7 mouse cellular contexts compared by ENCODE assay signal in the genomic region with DNA sequence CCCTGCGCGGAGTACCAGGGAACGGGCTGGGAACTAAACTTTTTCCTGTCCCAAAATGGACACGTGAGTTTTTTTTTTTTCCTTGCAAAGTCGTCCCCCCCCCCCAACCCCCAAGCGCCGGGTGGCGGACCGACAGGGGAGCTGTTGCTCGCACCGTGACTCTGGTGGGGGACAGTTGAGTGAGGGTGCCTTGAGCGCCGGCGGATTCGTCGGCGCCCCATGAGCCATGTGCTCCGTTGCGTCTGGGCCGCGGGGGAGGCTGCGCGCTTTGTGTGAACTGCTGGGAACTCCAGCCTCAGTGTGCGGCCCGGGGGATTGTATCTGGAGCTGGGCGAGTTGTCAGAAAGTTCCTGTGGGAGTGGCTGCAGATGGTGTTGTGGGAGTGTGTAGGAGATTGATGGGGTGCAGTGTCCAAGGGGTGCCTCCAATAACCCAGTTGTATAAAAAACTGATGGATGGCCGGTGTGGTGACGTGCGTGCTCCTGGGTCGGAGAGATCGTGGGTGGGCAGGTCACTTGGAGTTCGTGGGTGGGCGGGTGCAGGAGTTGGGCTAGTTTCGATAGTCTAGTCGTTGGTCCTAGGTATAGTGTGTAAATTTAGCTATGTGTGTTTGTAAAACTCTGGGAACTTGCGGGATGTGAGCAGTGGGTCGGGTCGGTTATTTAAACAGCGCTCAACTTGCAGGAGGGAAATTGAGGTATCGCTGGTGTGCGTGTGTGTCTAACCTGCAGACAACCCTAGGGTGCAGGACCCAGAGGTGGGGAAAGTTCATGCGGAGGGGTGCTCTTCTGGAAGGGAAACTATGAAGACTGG. TPM values are rescaled to one million over a fixed set of nuclear protein-coding genes. Genes with fewer than 3 reads are reported as not detected.
DNase-seq lines count a peak whose midpoint lies in the region; ATAC-seq and TF ChIP-seq lines count a peak whose summit lies in the region.

No protein-coding gene starts in this region.

- peaks cover 4% of the 10 kb centered on the region; the same call in 1 of the 2 replicates for H3K4me1 ChIP-seq in intestine, postnatal 0 days (replicated peaks; ENCODE audit: control insufficient read depth, insufficient read depth, low read length)
- peaks cover 63% of the 10 kb centered on the region for H3K4me1 ChIP-seq in limb, embryonic 15.5 days
- peaks cover 57% of the 10 kb centered on the region for H3K4me1 ChIP-seq in midbrain, embryonic 15.5 days

- H3K27ac ChIP-seq in intestine, postnatal 0 days (ENCODE audit: low read depth, low read length) = peak overlapping the region; percentile 83
- H3K27ac ChIP-seq in limb, embryonic 15.5 days = peak overlapping the region; percentile 96
- peak overlapping the region; percentile 65 for H3K27ac ChIP-seq in midbrain, embryonic 15.5 days

- peak; percentile 82 for DNase-seq in Muller cell, postnatal 12 days (ENCODE audit: inconsistent ontology term)
- DNase-seq in c-Kit-positive CD71-positive TER-119-positive erythroid progenitor cells, embryonic 14.5 days (ENCODE audit: low spot score) = peak; percentile 54
- DNase-seq in gastrocnemius, postnatal 4 days (ENCODE audit: low spot score in 2 of 2) = peak; percentile 47 to 68
- DNase-seq in spleen, postnatal 36 days (ENCODE audit: low spot score in 2 of 2) = peak; percentile 33 to 43

- H3K9me3 ChIP-seq in intestine, postnatal 0 days (ENCODE audit: control insufficient read depth) = no peaks in the 10 kb centered on the region
- H3K9me3 ChIP-seq in limb, embryonic 15.5 days = no peaks in the 10 kb centered on the region
- no peaks in the 10 kb centered on the region for H3K9me3 ChIP-seq in midbrain, embryonic 15.5 days

- peak; percentile 25; the same call in 1 of the 2 replicates for TF ChIP-seq CTCF in intestine, postnatal 0 days (IDR thresholded peaks at IDR 0.05; ENCODE audit: low read depth)

- WGBS in intestine, postnatal 0 days = under 1% methylated on average over 41 of the region's 42 CpGs
- WGBS in limb, embryonic 15.5 days = under 1% methylated on average over 42 of the region's 42 CpGs
- WGBS in midbrain, embryonic 15.5 days = under 1% methylated on average over 42 of the region's 42 CpGs

- peak overlapping the region; percentile 65 for H3K9ac ChIP-seq in intestine, postnatal 0 days (ENCODE audit: low read depth, low read length)
- H3K9ac ChIP-seq in limb, embryonic 15.5 days = peak overlapping the region; percentile 85
- H3K9ac ChIP-seq in midbrain, embryonic 15.5 days = peak overlapping the region; percentile 47; the same call in 1 of the 2 replicates

- peak; percentile 33; the same call in 1 of the 2 replicates for ATAC-seq in intestine, postnatal 0 days
- no peak; the same call in 1 of the 2 replicates for ATAC-seq in limb, embryonic 15.5 days (ENCODE audit: insufficient number of reproducible peaks, low FRiP score, low TSS enrichment, low read depth)
- ATAC-seq in midbrain, embryonic 15.5 days (replicated peaks) = 0 out of 2 replicates have a peak, but pooled peaks have one; percentile 2

- H3K36me3 ChIP-seq in intestine, postnatal 0 days (ENCODE audit: control insufficient read depth, insufficient read depth) = no peaks in the 10 kb centered on the region; the same call in 1 of the 2 replicates
- H3K36me3 ChIP-seq in limb, embryonic 15.5 days = peaks cover 15% of the 10 kb centered on the region
- no peaks in the 10 kb centered on the region for H3K36me3 ChIP-seq in midbrain, embryonic 15.5 days (replicated peaks)

- peak overlapping the region; percentile 98 for H3K4me2 ChIP-seq in intestine, postnatal 0 days (replicated peaks; ENCODE audit: low read depth)
- peak overlapping the region; percentile 79 for H3K4me2 ChIP-seq in limb, embryonic 15.5 days
- peak overlapping the region; percentile 100 for H3K4me2 ChIP-seq in midbrain, embryonic 15.5 days

- H3K27me3 ChIP-seq in intestine, postnatal 0 days (replicated peaks; ENCODE audit: control insufficient read depth, insufficient read depth, low read length) = no peaks in the 10 kb centered on the region
- H3K27me3 ChIP-seq in limb, embryonic 15.5 days = no peaks in the 10 kb centered on the region
- H3K27me3 ChIP-seq in midbrain, embryonic 15.5 days (replicated peaks) = peaks cover 31% of the 10 kb centered on the region

- peak overlapping the region; percentile 79 for H3K4me3 ChIP-seq in intestine, postnatal 0 days (ENCODE audit: low read depth, low read length)
- peak overlapping the region; percentile 88 for H3K4me3 ChIP-seq in limb, embryonic 15.5 days
- H3K4me3 ChIP-seq in midbrain, embryonic 15.5 days = peak overlapping the region; percentile 60

RNA-seq across cellular contexts. Expression of a gene that starts 1.4 kb away (rescaled TPM):
- total RNA-seq in gastrocnemius, postnatal 4 days (2021) = 10 to 100 TPM; 13.4 to 14.8 TPM
- polyA plus RNA-seq in intestine, postnatal 0 days (2015; fragmentation: Nextera tagmentation; extraction: Ambion mirVana) = 6.4 and 7.0 TPM in 2 replicates
- 49.2 and 52.7 TPM in 2 replicates for polyA plus RNA-seq in limb, embryonic 15.5 days (2015; fragmentation: Nextera tagmentation; extraction: Ambion mirVana)
- polyA plus RNA-seq in midbrain, embryonic 15.5 days (2015; fragmentation: Nextera tagmentation; extraction: Ambion mirVana) = 19.9 and 21.9 TPM in 2 replicates

RNA-seq across cellular contexts. Expression of a gene that starts 16.5 kb away (rescaled TPM):
- total RNA-seq in gastrocnemius, postnatal 4 days (2021) = 1 to 10 TPM; 1.3 to 2.7 TPM
- polyA plus RNA-seq in intestine, postnatal 0 days (2015; fragmentation: Nextera tagmentation; extraction: Ambion mirVana) = 1.3 and 1.8 TPM in 2 replicates
- 6.6 and 9.2 TPM in 2 replicates for polyA plus RNA-seq in limb, embryonic 15.5 days (2015; fragmentation: Nextera tagmentation; extraction: Ambion mirVana)
- 11.3 and 11.6 TPM in 2 replicates for polyA plus RNA-seq in midbrain, embryonic 15.5 days (2015; fragmentation: Nextera tagmentation; extraction: Ambion mirVana)

RNA-seq across cellular contexts. Expression of a gene that starts 21.7 kb away (rescaled TPM):
- 10 to 100 TPM; 70.6 to 75.5 TPM for total RNA-seq in gastrocnemius, postnatal 4 days (2021)
- 272 and 279 TPM in 2 replicates for polyA plus RNA-seq in intestine, postnatal 0 days (2015; fragmentation: Nextera tagmentation; extraction: Ambion mirVana)
- polyA plus RNA-seq in limb, embryonic 15.5 days (2015; fragmentation: Nextera tagmentation; extraction: Ambion mirVana) = 134 and 157 TPM in 2 replicates
- 135 and 139 TPM in 2 replicates for polyA plus RNA-seq in midbrain, embryonic 15.5 days (2015; fragmentation: Nextera tagmentation; extraction: Ambion mirVana)

RNA-seq across cellular contexts. Expression of a gene that starts 45.8 kb away (rescaled TPM):
- total RNA-seq in gastrocnemius, postnatal 4 days (2021) = not detected
- polyA plus RNA-seq in intestine, postnatal 0 days (2015; fragmentation: Nextera tagmentation; extraction: Ambion mirVana) = 0.29 and 0.40 TPM in 2 replicates
- 0.46 and 0.63 TPM in 2 replicates for polyA plus RNA-seq in limb, embryonic 15.5 days (2015; fragmentation: Nextera tagmentation; extraction: Ambion mirVana)
- polyA plus RNA-seq in midbrain, embryonic 15.5 days (2015; fragmentation: Nextera tagmentation; extraction: Ambion mirVana) = 0.18 and 0.19 TPM in 2 replicates
